Mouse (Mus musculus) embryonic facial prominence, embryonic 11.5 days (tissue): Measurements from ENCODE around the gene Nbdy. TPM values are rescaled to one million over a fixed set of nuclear protein-coding genes. Genes with fewer than 3 reads are reported as not detected.

Source experiments
- ATAC-seq: fragments of 200-750 bp; cut with Nextera tagmentation; replicated peaks from 2 replicates; pipeline ENCODE4 v1.8.0; 2017; ENCODE audit warnings: low read depth; ENCODE audit not compliant: insufficient number of reproducible peaks, low FRiP score, low TSS enrichment
- DNase-seq: peaks from one replicate; pipeline ENCODE4 v3.0.0-alpha.2; 2015; ENCODE audit warnings: low spot score
- H3K27ac ChIP-seq: fragments of 300-500 bp; sonication (generic); replicated peaks from 2 replicates; pipeline ENCODE4 v1.5.1; 2014; ENCODE audit warnings: mild to moderate bottlenecking, low read depth, low read length, control low read depth
- H3K27me3 ChIP-seq: fragments of 300-500 bp; sonication (generic); 2 replicates; pipeline ENCODE4 v1.6.1; 2014; ENCODE audit warnings: mild to moderate bottlenecking, low read length, moderate library complexity, mixed read lengths; ENCODE audit not compliant: control insufficient read depth, insufficient read depth
- H3K36me3 ChIP-seq: fragments of 300-500 bp; sonication (generic); replicated peaks from 2 replicates; pipeline ENCODE4 v1.6.1; 2014; ENCODE audit warnings: low read depth, mild to moderate bottlenecking, low read length, moderate library complexity, mixed read lengths; ENCODE audit not compliant: control insufficient read depth, insufficient read depth
- H3K4me1 ChIP-seq: fragments of 300-500 bp; sonication (generic); 2 replicates; pipeline ENCODE4 v1.6.1; 2014; ENCODE audit warnings: low read length, mixed read lengths; ENCODE audit not compliant: control insufficient read depth, insufficient read depth
- H3K4me2 ChIP-seq: fragments of 300-500 bp; sonication (generic); 2 replicates; pipeline ENCODE4 v1.6.1; 2014; ENCODE audit warnings: low read depth, mild to moderate bottlenecking, control low read depth, low read length, moderate library complexity
- H3K4me3 ChIP-seq: fragments of 300-500 bp; sonication (generic); 2 replicates; pipeline ENCODE4 v1.5.1; 2014; ENCODE audit warnings: low read depth, low read length, control low read depth
- H3K9ac ChIP-seq: fragments of 300-500 bp; sonication (generic); replicated peaks from 2 replicates; pipeline ENCODE4 v1.6.1; 2014; ENCODE audit warnings: mild to moderate bottlenecking, control low read depth, low read length
- H3K9me3 ChIP-seq: fragments of 300-500 bp; sonication (generic); replicated peaks from 2 replicates; pipeline ENCODE4 v1.6.1; 2016; ENCODE audit warnings: mild to moderate bottlenecking, low read length, inconsistent platforms, mixed read lengths; ENCODE audit not compliant: control insufficient read depth
- WGBS: fragments of 180-500 bp; shearing (Covaris S2); extraction: QIAGEN DNeasy Blood & Tissue Kit; methylation state at CpG from one replicate; pipeline ENCODE4 v1.1.7; 2014; 5-methylcytosine and 5-hydroxymethylcytosine counted together
- polyA plus RNA-seq: library from polyadenylated mRNA; unstranded; fragments of >200 nt; fragmentation: Nextera tagmentation; extraction: Ambion mirVana; gene quantifications from 2 replicates; pipeline ENCODE4 v1.2.1, GENCODE M21; 2014

Nbdy gene
- 88.4 and 100 TPM in 2 replicates for polyA plus RNA-seq

GRCm38 (mm10) chrX:153723110-153723916 lies at the start of gene Nbdy:
Gene Nbdy, plus strand, starts transcription at chrX:153723590.
- Histone ChIP-seq H3K4me2 (peak within 1 kb of the TSS; percentile 38), H3K4me3 (peak within 1 kb of the TSS; percentile 47), H3K27me3 (no peaks in the 10 kb centered on the region), H3K36me3 (no peaks in the 10 kb centered on the region), H3K27ac (peak within 1 kb of the TSS; percentile 43; the same call in 1 of the 2 replicates), H3K9ac (peak within 1 kb of the TSS; percentile 71), H3K4me1 (no peaks in the 10 kb centered on the region), H3K9me3 (no peaks in the 10 kb centered on the region)
- DNase-seq = peak; percentile 75
- 14% methylated on average over 32 of the region's 32 CpGs for WGBS
- ATAC-seq = peak; percentile 88; the same call in 1 of the 2 replicates

GRCm38 (mm10) chrX:153695782-153696395 lies 27.5 kb upstream of the Nbdy start, which contains the start of gene Kctd12b:
Gene Kctd12b, minus strand, starts transcription at chrX:153696391.
- ATAC-seq = peak; percentile 67; the same call in 1 of the 2 replicates
- H3K27me3 ChIP-seq = no peaks in the 10 kb centered on the region
- no peaks in the 10 kb centered on the region for H3K36me3 ChIP-seq
- H3K4me3 ChIP-seq = peak within 1 kb of the TSS; percentile 26
- peak within 1 kb of the TSS; percentile 25 for H3K4me2 ChIP-seq
- peak; percentile 30 for DNase-seq
- no peaks in the 10 kb centered on the region for H3K4me1 ChIP-seq
- peak within 1 kb of the TSS; percentile 62 for H3K27ac ChIP-seq
- WGBS = 31% methylated on average over 11 of the region's 11 CpGs
- H3K9me3 ChIP-seq = no peaks in the 10 kb centered on the region
- H3K9ac ChIP-seq = peak within 1 kb of the TSS; percentile 46

- Histone ChIP-seq H3K4me3 (no peak overlapping the region), H3K27me3 (no peaks in the 10 kb centered on the region), H3K9me3 (no peaks in the 10 kb centered on the region), H3K4me1 (no peaks in the 10 kb centered on the region), H3K9ac (no peak overlapping the region), H3K4me2 (no peak overlapping the region), H3K36me3 (no peaks in the 10 kb centered on the region), H3K27ac (no peak overlapping the region)
- no peak for DNase-seq
- ATAC-seq = no peak
- WGBS = 83% methylated on average over 3 of the region's 3 CpGs
Measured at GRCm38 (mm10) chrX:153700463-153700862, 22.9 kb upstream of the Nbdy start.

- 33% methylated on average over 4 of the region's 4 CpGs for WGBS
- no peak overlapping the region for H3K4me3 ChIP-seq
Measured at GRCm38 (mm10) chrX:153707735-153708134, 15.7 kb upstream of the Nbdy start.

GRCm38 (mm10) chrX:153716716-153717115 lies 6.7 kb upstream of the Nbdy start:
- ATAC-seq (no peak), DNase-seq (no peak)
- Histone ChIP-seq H3K4me3 (no peak overlapping the region), H3K4me1 (no peaks in the 10 kb centered on the region), H3K9me3 (no peaks in the 10 kb centered on the region), H3K36me3 (no peaks in the 10 kb centered on the region), H3K27me3 (no peaks in the 10 kb centered on the region), H3K9ac (no peak overlapping the region), H3K27ac (no peak overlapping the region), H3K4me2 (no peak overlapping the region)
- 82% methylated on average over 2 of the region's 2 CpGs for WGBS

More at GRCm38 (mm10) chrX:153707735-153708134, 15.7 kb upstream of the Nbdy start:
- no peaks in the 10 kb centered on the region for H3K27me3 ChIP-seq
- no peaks in the 10 kb centered on the region for H3K36me3 ChIP-seq
- DNase-seq (peak; percentile 22), ATAC-seq (no peak)
- no peak overlapping the region for H3K9ac ChIP-seq
- H3K4me2 ChIP-seq = no peak overlapping the region
- no peak overlapping the region for H3K27ac ChIP-seq
- H3K9me3 ChIP-seq = no peaks in the 10 kb centered on the region
- H3K4me1 ChIP-seq = no peaks in the 10 kb centered on the region

GRCm38 (mm10) chrX:153719602-153720001 lies 3.8 kb upstream of the Nbdy start:
- Histone ChIP-seq H3K27ac (no peak overlapping the region), H3K27me3 (no peaks in the 10 kb centered on the region), H3K36me3 (no peaks in the 10 kb centered on the region), H3K4me3 (no peak overlapping the region), H3K4me1 (no peaks in the 10 kb centered on the region), H3K9me3 (no peaks in the 10 kb centered on the region), H3K9ac (no peak overlapping the region), H3K4me2 (no peak overlapping the region)
- DNase-seq (peak; percentile 46), ATAC-seq (no peak)
- 31% methylated on average over 4 of the region's 4 CpGs for WGBS

- H3K9ac ChIP-seq = peak overlapping the region; percentile 22; the same call in 1 of the 2 replicates
- no peaks in the 10 kb centered on the region for H3K9me3 ChIP-seq
- peak; percentile 76; the same call in 1 of the 2 replicates for ATAC-seq
- peak overlapping the region; percentile 32 for H3K4me2 ChIP-seq
- H3K27ac ChIP-seq = no peak overlapping the region
- WGBS = 32% methylated on average over 3 of the region's 3 CpGs
- H3K36me3 ChIP-seq = no peaks in the 10 kb centered on the region
- no peaks in the 10 kb centered on the region for H3K27me3 ChIP-seq
- H3K4me3 ChIP-seq = peak overlapping the region; percentile 47
- no peaks in the 10 kb centered on the region for H3K4me1 ChIP-seq
- DNase-seq = peak; percentile 71
Measured at GRCm38 (mm10) chrX:153724400-153724799, 1.0 kb downstream of the Nbdy start.

GRCm38 (mm10) chrX:153735697-153736096 lies 12.3 kb downstream of the Nbdy start:
- no peaks in the 10 kb centered on the region for H3K4me1 ChIP-seq
- no peak for DNase-seq
- H3K36me3 ChIP-seq = no peaks in the 10 kb centered on the region
- no peaks in the 10 kb centered on the region for H3K9me3 ChIP-seq
- whole genome bisulfite sequencing = 91% methylated on average over 4 of the region's 4 CpGs
- no peak overlapping the region for H3K9ac ChIP-seq
- no peak for ATAC-seq
- no peak overlapping the region for H3K27ac ChIP-seq
- no peak overlapping the region for H3K4me3 ChIP-seq
- no peak overlapping the region for H3K4me2 ChIP-seq
- H3K27me3 ChIP-seq = no peaks in the 10 kb centered on the region
